Mouse (Mus musculus): Measurements from ENCODE around the gene Lingo3.

DNA sequence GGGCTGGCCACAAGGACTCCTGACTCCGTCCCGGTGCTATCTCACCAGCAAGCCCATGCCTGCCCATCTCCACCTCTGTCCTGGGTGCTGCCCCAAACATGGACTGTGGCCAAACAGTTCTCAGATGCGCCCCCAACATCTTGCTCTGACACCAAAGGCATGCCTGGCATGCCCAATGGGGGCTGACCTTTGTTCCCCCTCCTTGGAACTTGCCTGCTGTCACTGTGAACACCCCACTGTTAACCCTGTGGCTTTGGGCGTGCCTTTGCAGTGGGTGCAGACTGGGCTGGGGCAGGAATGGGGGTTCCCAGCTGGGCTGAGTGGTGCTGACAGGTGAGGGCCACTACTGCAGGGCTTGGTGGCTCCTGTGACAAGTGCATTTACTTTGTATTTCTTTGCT is 50.0 kb downstream of the Lingo3 start:
- no peak for TF ChIP-seq CTCF (IDR thresholded peaks at IDR 0.05; ENCODE audit: low read depth, low read length)
- TF ChIP-seq POLR2A (IDR thresholded peaks at IDR 0.05; ENCODE audit: borderline replicate concordance, low read depth, low read length) = no peak
